In genomic region chr1:71980624-71981023, GRCm38 (mm10) we compare ENCODE assay signal across 30 mouse cellular contexts.
DNase-seq lines count a peak whose midpoint lies in the region; ATAC-seq lines count a peak whose summit lies in the region.
"Had no signal": no experiment of that assay in that cellular context is flagged by ENCODE, and none has a peak within 500 bp of the region (broad histone marks: within the 10 kb centered on the region; RNA-seq: fewer than 3 reads in every experiment).

No protein-coding gene starts in this region.

- H3K27me3 ChIP-seq in embryonic facial prominence, embryonic 13.5 days, result no peaks in the 10 kb centered on the region
- no peaks in the 10 kb centered on the region for H3K27me3 ChIP-seq in limb, embryonic 10.5 days (ENCODE audit: low read depth, poor library complexity, severe bottlenecking)
- no peaks in the 10 kb centered on the region for H3K27me3 ChIP-seq in midbrain, embryonic 11.5 days (ENCODE audit: control insufficient read depth, insufficient read depth, low read length)
- H3K27me3 ChIP-seq: embryonic facial prominence, embryonic 12.5 days; heart, embryonic 13.5 days; hindbrain, embryonic 13.5 days; liver, embryonic 13.5 days; midbrain, embryonic 13.5 days; neural tube, embryonic 12.5 days had no signal

- no peaks in the 10 kb centered on the region for H3K36me3 ChIP-seq in embryonic facial prominence, embryonic 13.5 days
- H3K36me3 ChIP-seq in limb, embryonic 10.5 days, result no peaks in the 10 kb centered on the region
- no peaks in the 10 kb centered on the region for H3K36me3 ChIP-seq in midbrain, embryonic 11.5 days (ENCODE audit: control insufficient read depth, insufficient read depth, low read length)
- H3K36me3 ChIP-seq: embryonic facial prominence, embryonic 12.5 days; heart, embryonic 13.5 days; hindbrain, embryonic 13.5 days; liver, embryonic 13.5 days; midbrain, embryonic 13.5 days; neural tube, embryonic 12.5 days had no signal

- H3K4me3 ChIP-seq in embryonic facial prominence, embryonic 13.5 days, result no peak overlapping the region
- H3K4me3 ChIP-seq in limb, embryonic 10.5 days, result no peak overlapping the region
- no peak overlapping the region for H3K4me3 ChIP-seq in midbrain, embryonic 11.5 days (ENCODE audit: low read depth, low read length)
- H3K4me3 ChIP-seq: embryonic facial prominence, embryonic 12.5 days; heart, embryonic 13.5 days; hindbrain, embryonic 13.5 days; left cerebral cortex, adult 2 months; liver, embryonic 13.5 days; midbrain, embryonic 13.5 days; neural tube, embryonic 12.5 days had no signal

- whole genome bisulfite sequencing in embryonic facial prominence, embryonic 13.5 days, result 39% methylated on average over 4 of the region's 4 CpGs
- WGBS in limb, embryonic 10.5 days, result 52% methylated on average over 4 of the region's 4 CpGs
- WGBS in midbrain, embryonic 11.5 days, result 86% methylated on average over 4 of the region's 4 CpGs

- no peak for ATAC-seq in embryonic facial prominence, embryonic 13.5 days (ENCODE audit: insufficient number of reproducible peaks, insufficient read depth, low FRiP score, low TSS enrichment, low read depth)
- no peak for ATAC-seq in midbrain, embryonic 11.5 days (ENCODE audit: low FRiP score)
- ATAC-seq: inflammation-experienced regulatory T-cells, adult 6 months; midbrain, embryonic 13.5 days had no signal

- peak overlapping the region; percentile 8; the same call in 1 of the 2 replicates for H3K27ac ChIP-seq in embryonic facial prominence, embryonic 13.5 days
- H3K27ac ChIP-seq in limb, embryonic 10.5 days, result peak overlapping the region; percentile 46; the same call in 1 of the 2 replicates
- H3K27ac ChIP-seq in midbrain, embryonic 11.5 days (ENCODE audit: low read depth, low read length), result no peak overlapping the region
- H3K27ac ChIP-seq: embryonic facial prominence, embryonic 12.5 days; heart, embryonic 13.5 days; hindbrain, embryonic 13.5 days; left cerebral cortex, adult 2 months; liver, embryonic 13.5 days; midbrain, embryonic 13.5 days; neural tube, embryonic 12.5 days had no signal

- H3K9me3 ChIP-seq in embryonic facial prominence, embryonic 13.5 days, result no peaks in the 10 kb centered on the region
- no peaks in the 10 kb centered on the region for H3K9me3 ChIP-seq in limb, embryonic 10.5 days (replicated peaks)
- no peaks in the 10 kb centered on the region for H3K9me3 ChIP-seq in midbrain, embryonic 11.5 days (ENCODE audit: control insufficient read depth, low read length)
- H3K9me3 ChIP-seq: embryonic facial prominence, embryonic 12.5 days; heart, embryonic 13.5 days; hindbrain, embryonic 13.5 days; liver, embryonic 13.5 days; midbrain, embryonic 13.5 days; neural tube, embryonic 12.5 days had no signal

- DNase-seq in heart, adult 11 months, result peak; percentile 36
- DNase-seq in heart, postnatal 4 days, result no peak
- DNase-seq in limb, embryonic 10.5 days (ENCODE audit: low spot score), result no peak
- DNase-seq in yolk sac, embryonic 10.5 days (ENCODE audit: low spot score), result peak; percentile 36
- DNase-seq in retina, embryonic 14.5 days (ENCODE audit: low spot score), result no peak
- DNase-seq in natural killer cell, adult 2 months (ENCODE audit: low spot score in 2 of 2), result no peak
- no peak for DNase-seq in midbrain, embryonic 11.5 days (ENCODE audit: low spot score, missing footprints)
- DNase-seq: adrenal gland, postnatal 10 days; cerebellum, adult 18-20 months; cerebellum, postnatal 25 days; gastrocnemius, postnatal 10 days; heart, adult 18-20 months; heart, postnatal 14 days; kidney, adult 18-20 months; kidney, postnatal 4 days; layer of hippocampus, adult 9-11 months; left cerebral cortex, postnatal 4 days; liver, embryonic 13.5 days; lung, adult 2 months; lung, postnatal 14 days; thymus, adult 18-20 months; thymus, postnatal 36 days had no signal

- H3K4me2 ChIP-seq in embryonic facial prominence, embryonic 13.5 days, result no peak overlapping the region
- no peak overlapping the region for H3K4me2 ChIP-seq in midbrain, embryonic 11.5 days
- H3K4me2 ChIP-seq: embryonic facial prominence, embryonic 12.5 days; heart, embryonic 13.5 days; hindbrain, embryonic 13.5 days; liver, embryonic 13.5 days; midbrain, embryonic 13.5 days; neural tube, embryonic 12.5 days had no signal

- no peak overlapping the region for H3K9ac ChIP-seq in embryonic facial prominence, embryonic 13.5 days
- H3K9ac ChIP-seq in midbrain, embryonic 11.5 days (ENCODE audit: low read length), result no peak overlapping the region
- H3K9ac ChIP-seq: embryonic facial prominence, embryonic 12.5 days; heart, embryonic 13.5 days; hindbrain, embryonic 13.5 days; liver, embryonic 13.5 days; midbrain, embryonic 13.5 days; neural tube, embryonic 12.5 days had no signal

- peaks cover 14% of the 10 kb centered on the region for H3K4me1 ChIP-seq in embryonic facial prominence, embryonic 13.5 days
- peaks cover 16% of the 10 kb centered on the region for H3K4me1 ChIP-seq in limb, embryonic 10.5 days
- no peaks in the 10 kb centered on the region for H3K4me1 ChIP-seq in midbrain, embryonic 11.5 days (ENCODE audit: control insufficient read depth, insufficient read depth, low read length)
- H3K4me1 ChIP-seq: embryonic facial prominence, embryonic 12.5 days; heart, embryonic 13.5 days; hindbrain, embryonic 13.5 days; liver, embryonic 13.5 days; midbrain, embryonic 13.5 days; neural tube, embryonic 12.5 days had no signal

Comparison
In these comparisons a context has a peak if more than half of its experiments do, and no peak if none do; other contexts are left out.
1. DNase-seq: peak in heart, adult 11 months (single experiment) and yolk sac, embryonic 10.5 days (single experiment); none in heart, postnatal 4 days (single experiment), limb, embryonic 10.5 days (single experiment), retina, embryonic 14.5 days (single experiment), natural killer cell, adult 2 months (0 of 2) and midbrain, embryonic 11.5 days (single experiment).